Comparison of ENCODE assay signal across 15 mouse cellular contexts in genomic region chr19:42211936-42212335, GRCm38 (mm10). TPM values are rescaled to one million over a fixed set of nuclear protein-coding genes. Genes with fewer than 3 reads are reported as not detected.
"Had no signal": no experiment of that assay in that cellular context is flagged by ENCODE, and none has a peak within 500 bp of the region (broad histone marks: within the 10 kb centered on the region; RNA-seq: fewer than 3 reads in every experiment).

No protein-coding gene starts in this region.

- H3K4me1 ChIP-seq: midbrain, embryonic 13.5 days; midbrain, embryonic 15.5 days; stomach, embryonic 15.5 days had no signal

- H3K36me3 ChIP-seq: midbrain, embryonic 13.5 days; midbrain, embryonic 15.5 days; neural tube, embryonic 12.5 days; stomach, embryonic 15.5 days had no signal

- DNase-seq: lung, adult 18-20 months; lung, embryonic 14.5 days; lung, postnatal 10 days; lung, postnatal 4 days; right cerebral cortex, postnatal 14 days; thymus, adult 2 months; thymus, postnatal 25 days; thymus, postnatal 4 days had no signal

- H3K9me3 ChIP-seq: megakaryocyte, embryonic 14.5 days; midbrain, embryonic 13.5 days; midbrain, embryonic 15.5 days; neural tube, embryonic 12.5 days; stomach, embryonic 15.5 days had no signal

- H3K4me3 ChIP-seq: megakaryocyte, embryonic 14.5 days; midbrain, embryonic 13.5 days; midbrain, embryonic 15.5 days; neural tube, embryonic 12.5 days; stomach, embryonic 15.5 days had no signal

- ATAC-seq: midbrain, embryonic 13.5 days; midbrain, embryonic 15.5 days had no signal

- H3K27me3 ChIP-seq: midbrain, embryonic 13.5 days; midbrain, embryonic 15.5 days; neural tube, embryonic 12.5 days; stomach, embryonic 15.5 days had no signal

RNA-seq across cellular contexts. Expression of gene Sfrp5, which starts 9.9 kb away (rescaled TPM):
- total RNA-seq: monocyte, adult 5-6 weeks; neutrophil, adult 5-6 weeks had no signal

RNA-seq across cellular contexts. Expression of gene Golga7b, which starts 35.4 kb away (rescaled TPM):
- total RNA-seq: monocyte, adult 5-6 weeks; neutrophil, adult 5-6 weeks had no signal
